Mouse (Mus musculus) heart, embryonic 16.5 days (tissue): ENCODE data around the gene Aprt. TPM values are rescaled to one million over a fixed set of nuclear protein-coding genes. Genes with fewer than 3 reads are reported as not detected.

Source experiments
- ATAC-seq: fragments of 200-750 bp; cut with Nextera tagmentation; replicated peaks from 2 replicates; pipeline ENCODE4 v1.8.0; 2017; ENCODE audit warnings: moderate number of reproducible peaks; ENCODE audit not compliant: insufficient read depth, low FRiP score; ENCODE audit errors: extremely low read depth
- H3K27ac ChIP-seq: fragments of 300-500 bp; sonication (generic); 2 replicates; pipeline ENCODE4 v1.5.1; 2014; ENCODE audit warnings: mild to moderate bottlenecking, low read length, control low read depth, moderate library complexity
- H3K27me3 ChIP-seq: fragments of 300-500 bp; sonication (generic); 2 replicates; pipeline ENCODE4 v1.6.1; 2014; ENCODE audit warnings: low read length, mixed read lengths; ENCODE audit not compliant: control insufficient read depth, insufficient read depth
- H3K36me3 ChIP-seq: fragments of 300-500 bp; sonication (generic); 2 replicates; pipeline ENCODE4 v1.6.1; 2014; ENCODE audit not compliant: control insufficient read depth, insufficient read depth
- H3K4me1 ChIP-seq: fragments of 300-500 bp; sonication (generic); 2 replicates; pipeline ENCODE4 v1.6.1; 2014; ENCODE audit warnings: low read length, mixed read lengths; ENCODE audit not compliant: control insufficient read depth, insufficient read depth
- H3K4me2 ChIP-seq: fragments of 300-500 bp; sonication (generic); 2 replicates; pipeline ENCODE4 v1.6.1; 2014; ENCODE audit warnings: low read depth, mild to moderate bottlenecking, control low read depth, low read length
- H3K4me3 ChIP-seq: fragments of 300-500 bp; sonication (generic); 2 replicates; pipeline ENCODE4 v1.5.1; 2014; ENCODE audit warnings: mild to moderate bottlenecking, control low read depth, low read length
- H3K9ac ChIP-seq: fragments of 300-500 bp; sonication (generic); 2 replicates; pipeline ENCODE4 v1.6.1; 2014; ENCODE audit warnings: low read length, control low read depth
- H3K9me3 ChIP-seq: fragments of 300-500 bp; sonication (generic); replicated peaks from 2 replicates; pipeline ENCODE4 v1.6.1; 2016; ENCODE audit warnings: low read length; ENCODE audit not compliant: control insufficient read depth
- WGBS: fragments of 180-500 bp; shearing (Covaris S2); extraction: QIAGEN DNeasy Blood & Tissue Kit; methylation state at CpG from one replicate; pipeline ENCODE4 v1.1.7; 2014; 5-methylcytosine and 5-hydroxymethylcytosine counted together
- polyA plus RNA-seq: library from polyadenylated mRNA; unstranded; fragments of >200 nt; fragmentation: Nextera tagmentation; extraction: Ambion mirVana; gene quantifications from 2 replicates; pipeline ENCODE4 v1.2.1, GENCODE M21; 2015

Aprt gene
- polyA plus RNA-seq, 1 experiment from 2014 or later: 159 TPM

GRCm38 (mm10) chr8:122616181-122616905 lies 39.6 kb upstream of the Aprt start:
- H3K9me3 ChIP-seq: no peaks in the 10 kb centered on the region
- WGBS: 62% methylated on average over 9 of the region's 9 CpGs
- no peak overlapping the region for H3K4me2 ChIP-seq
- H3K36me3 ChIP-seq: peaks cover 4% of the 10 kb centered on the region; the same call in 1 of the 2 replicates
- no peak overlapping the region for H3K9ac ChIP-seq
- peaks cover 13% of the 10 kb centered on the region for H3K4me1 ChIP-seq
- ATAC-seq: no peak
- no peaks in the 10 kb centered on the region for H3K27me3 ChIP-seq
- H3K4me3 ChIP-seq: no peak overlapping the region
- no peak overlapping the region for H3K27ac ChIP-seq

- H3K4me1 ChIP-seq: peaks cover 17% of the 10 kb centered on the region
- under 1% methylated on average over 56 of the region's 57 CpGs for WGBS
- H3K9ac ChIP-seq: peak within 1 kb of the TSS; percentile 86
- no peaks in the 10 kb centered on the region for H3K9me3 ChIP-seq
- H3K4me2 ChIP-seq: peak within 1 kb of the TSS; percentile 93
- peak within 1 kb of the TSS; percentile 81 for H3K4me3 ChIP-seq
- H3K27ac ChIP-seq: peak within 1 kb of the TSS; percentile 89
- peaks cover 4% of the 10 kb centered on the region; the same call in 1 of the 2 replicates for H3K36me3 ChIP-seq
- no peaks in the 10 kb centered on the region for H3K27me3 ChIP-seq
- peak; percentile 99 for ATAC-seq
Measured at GRCm38 (mm10) chr8:122611295-122612133, 34.8 kb upstream of the Aprt start, which contains the start of the genes Galns and Trappc2l. Gene Galns, minus strand, starts transcription at chr8:122611463. Gene Trappc2l, plus strand, starts transcription at chr8:122611640.

GRCm38 (mm10) chr8:122610612-122611277 lies 34.0 kb upstream of the Aprt start:
- Histone ChIP-seq H3K4me1 (peaks cover 17% of the 10 kb centered on the region), H3K36me3 (peaks cover 4% of the 10 kb centered on the region; the same call in 1 of the 2 replicates), H3K4me3 (peak overlapping the region; percentile 81), H3K4me2 (peak overlapping the region; percentile 92), H3K9ac (peak overlapping the region; percentile 86), H3K27me3 (no peaks in the 10 kb centered on the region), H3K9me3 (no peaks in the 10 kb centered on the region), H3K27ac (peak overlapping the region; percentile 78)
- WGBS: 3% methylated on average over 20 of the region's 20 CpGs
- peak; percentile 19 for ATAC-seq

- H3K4me1 ChIP-seq: peaks cover 21% of the 10 kb centered on the region
- H3K4me2 ChIP-seq: peak overlapping the region; percentile 92
- 59% methylated on average over 4 of the region's 4 CpGs for WGBS
- peaks cover 4% of the 10 kb centered on the region; the same call in 1 of the 2 replicates for H3K36me3 ChIP-seq
- peak overlapping the region; percentile 81 for H3K4me3 ChIP-seq
- ATAC-seq: no peak
- no peaks in the 10 kb centered on the region for H3K9me3 ChIP-seq
- H3K27me3 ChIP-seq: no peaks in the 10 kb centered on the region
- peak overlapping the region; percentile 46 for H3K9ac ChIP-seq
- peak overlapping the region; percentile 20; the same call in 1 of the 2 replicates for H3K27ac ChIP-seq
Measured at GRCm38 (mm10) chr8:122610209-122610608, 33.5 kb upstream of the Aprt start.

GRCm38 (mm10) chr8:122606810-122607209 lies 30.1 kb upstream of the Aprt start:
- H3K27ac ChIP-seq: no peak overlapping the region
- H3K36me3 ChIP-seq: no peaks in the 10 kb centered on the region
- ATAC-seq: no peak
- 83% methylated on average over 11 of the region's 12 CpGs for WGBS
- no peaks in the 10 kb centered on the region for H3K9me3 ChIP-seq
- no peak overlapping the region for H3K4me2 ChIP-seq
- no peak overlapping the region for H3K4me3 ChIP-seq
- H3K27me3 ChIP-seq: no peaks in the 10 kb centered on the region
- no peak overlapping the region for H3K9ac ChIP-seq
- H3K4me1 ChIP-seq: peaks cover 16% of the 10 kb centered on the region

- 50% methylated on average over 4 of the region's 4 CpGs for WGBS
- Histone ChIP-seq H3K4me1 (peaks cover 11% of the 10 kb centered on the region), H3K4me2 (peak overlapping the region; percentile 26; the same call in 1 of the 2 replicates), H3K4me3 (no peak overlapping the region), H3K27ac (peak overlapping the region; percentile 67), H3K27me3 (no peaks in the 10 kb centered on the region), H3K9me3 (no peaks in the 10 kb centered on the region), H3K9ac (no peak overlapping the region), H3K36me3 (no peaks in the 10 kb centered on the region)
- no peak for ATAC-seq
Measured at GRCm38 (mm10) chr8:122605367-122605766, 28.7 kb upstream of the Aprt start.

- Histone ChIP-seq H3K27me3 (no peaks in the 10 kb centered on the region), H3K4me3 (no peak overlapping the region), H3K36me3 (no peaks in the 10 kb centered on the region), H3K4me1 (peaks cover 9% of the 10 kb centered on the region), H3K9me3 (no peaks in the 10 kb centered on the region), H3K27ac (peak overlapping the region; percentile 67), H3K4me2 (no peak overlapping the region), H3K9ac (no peak overlapping the region)
- 42% methylated on average over 1 of the region's 1 CpGs for WGBS
- no peak; the same call in 1 of the 2 replicates for ATAC-seq
Measured at GRCm38 (mm10) chr8:122604640-122605039, 27.9 kb upstream of the Aprt start.

GRCm38 (mm10) chr8:122600666-122601065 lies 24.0 kb upstream of the Aprt start:
- Histone ChIP-seq H3K9ac (no peak overlapping the region), H3K27me3 (no peaks in the 10 kb centered on the region), H3K36me3 (no peaks in the 10 kb centered on the region), H3K4me2 (no peak overlapping the region), H3K27ac (no peak overlapping the region), H3K4me3 (no peak overlapping the region), H3K4me1 (peaks cover 9% of the 10 kb centered on the region), H3K9me3 (no peaks in the 10 kb centered on the region)
- ATAC-seq: no peak
- 89% methylated on average over 9 of the region's 9 CpGs for WGBS
